Mouse (Mus musculus): ENCODE results near the gene Efcab6. TPM values are rescaled to one million over a fixed set of nuclear protein-coding genes. Genes with fewer than 3 reads are reported as not detected.

Efcab6 gene
- total RNA-seq, 2 experiments from 2014 or later, result not detected

DNA sequence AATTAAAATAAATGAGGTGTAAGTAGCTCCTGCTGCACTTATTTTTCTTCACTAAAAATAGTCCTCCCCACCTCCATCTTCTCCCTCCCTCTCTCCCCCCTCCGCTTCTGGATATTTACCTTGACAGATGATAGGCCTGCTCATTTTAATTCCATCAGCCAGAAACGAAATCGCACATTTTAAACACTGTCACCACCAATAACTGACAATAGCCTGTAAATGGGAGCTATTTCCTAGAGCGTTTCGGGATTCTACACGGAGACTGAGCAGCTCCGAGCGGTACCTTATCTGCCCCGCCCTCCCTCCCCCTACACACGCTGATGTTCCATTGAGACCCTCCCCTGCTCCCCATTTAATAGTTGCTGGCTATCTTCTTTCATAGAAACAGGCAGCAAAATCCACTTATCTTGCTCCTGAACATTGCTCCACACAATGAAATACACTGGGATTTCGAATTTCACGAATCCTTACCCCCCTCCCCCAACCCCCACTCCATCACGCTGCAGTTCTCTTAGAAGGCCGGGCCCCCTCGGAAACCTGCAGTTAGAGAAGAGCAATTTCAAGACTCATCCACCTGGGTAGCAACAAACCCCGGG is 4.4 kb upstream of the Efcab6 start:
- no peak for ATAC-seq (replicated peaks; ENCODE audit: low FRiP score, poor library complexity, severe bottlenecking)

DNA sequence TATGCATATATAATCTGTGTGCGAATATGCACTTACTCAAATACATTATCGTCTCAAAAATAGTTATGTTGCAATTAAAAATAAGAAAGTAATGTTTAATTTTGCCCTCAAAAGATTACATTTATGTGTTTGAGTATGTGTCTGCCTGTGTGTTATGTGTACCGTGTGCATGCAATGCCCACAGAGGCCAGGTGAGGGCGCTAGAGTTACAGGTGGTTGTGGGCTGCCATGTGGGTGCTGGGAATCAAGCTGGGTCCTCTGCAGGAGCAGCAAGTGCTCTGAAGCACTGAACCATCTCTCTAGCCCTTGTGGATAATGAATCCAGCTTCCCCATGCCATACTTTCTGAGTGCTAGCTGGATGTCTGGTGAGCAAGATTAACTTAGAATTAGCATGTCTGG is 522 bp upstream of the Efcab6 start:
- no peak for ATAC-seq (replicated peaks; ENCODE audit: low FRiP score, poor library complexity, severe bottlenecking)

- no peak for ATAC-seq (replicated peaks; ENCODE audit: low FRiP score, poor library complexity, severe bottlenecking)
Observed at GRCm38 (mm10) chr15:84058841-84059240, 6.3 kb downstream of the Efcab6 start.

DNA sequence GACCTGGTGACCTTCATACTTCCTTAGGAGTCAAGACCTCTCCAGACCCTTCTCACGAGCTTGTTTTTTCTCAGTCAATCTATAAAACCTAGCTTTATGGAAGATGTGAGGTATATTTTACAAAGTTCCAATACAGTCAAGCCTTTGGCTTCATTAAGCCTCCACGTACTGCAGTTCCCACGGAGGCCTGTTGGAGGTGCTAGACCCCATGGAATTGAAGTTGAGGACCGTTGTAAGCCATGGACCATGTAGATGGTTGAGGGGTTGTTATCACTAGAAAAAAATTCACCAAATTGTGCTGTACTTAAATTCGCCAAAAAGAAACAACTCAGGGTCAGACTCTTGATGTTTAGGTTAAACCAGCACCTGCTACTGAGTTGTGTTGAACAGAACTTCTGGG is 9.1 kb downstream of the Efcab6 start:
- no peak for ATAC-seq (replicated peaks; ENCODE audit: low FRiP score, poor library complexity, severe bottlenecking)

GRCm38 (mm10) chr15:84053859-84054258 is 11.3 kb downstream of the Efcab6 start:
- 0 out of 2 replicates have a peak, but pooled peaks have one; percentile 34 for ATAC-seq (replicated peaks; ENCODE audit: low FRiP score, poor library complexity, severe bottlenecking)

- ATAC-seq (replicated peaks; ENCODE audit: low FRiP score, poor library complexity, severe bottlenecking), result no peak
Observed at GRCm38 (mm10) chr15:84053240-84053639, 11.9 kb downstream of the Efcab6 start.

DNA sequence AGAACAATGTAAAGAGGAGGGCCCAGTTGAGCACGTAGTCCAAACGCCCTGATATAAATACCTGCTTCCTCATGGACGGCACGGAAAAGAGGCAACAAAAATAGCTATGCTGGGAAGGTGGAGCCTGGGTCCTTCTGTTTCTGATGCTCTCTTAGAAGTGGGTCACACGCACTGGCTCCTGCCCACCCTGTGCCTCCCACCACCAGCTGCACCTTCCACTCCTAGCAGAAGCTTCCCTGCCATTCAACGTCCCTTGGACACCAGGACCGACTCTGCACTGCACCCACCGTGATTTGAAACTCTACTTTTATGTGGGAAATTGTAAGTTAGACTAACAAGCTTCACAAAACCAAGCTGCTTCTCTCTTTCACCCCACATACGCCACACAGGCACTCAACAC is 12.8 kb downstream of the Efcab6 start:
- ATAC-seq (replicated peaks; ENCODE audit: low FRiP score, poor library complexity, severe bottlenecking), result no peak

- ATAC-seq (replicated peaks; ENCODE audit: low FRiP score, poor library complexity, severe bottlenecking), result no peak
Observed at GRCm38 (mm10) chr15:84049570-84049969, 15.6 kb downstream of the Efcab6 start.

DNA sequence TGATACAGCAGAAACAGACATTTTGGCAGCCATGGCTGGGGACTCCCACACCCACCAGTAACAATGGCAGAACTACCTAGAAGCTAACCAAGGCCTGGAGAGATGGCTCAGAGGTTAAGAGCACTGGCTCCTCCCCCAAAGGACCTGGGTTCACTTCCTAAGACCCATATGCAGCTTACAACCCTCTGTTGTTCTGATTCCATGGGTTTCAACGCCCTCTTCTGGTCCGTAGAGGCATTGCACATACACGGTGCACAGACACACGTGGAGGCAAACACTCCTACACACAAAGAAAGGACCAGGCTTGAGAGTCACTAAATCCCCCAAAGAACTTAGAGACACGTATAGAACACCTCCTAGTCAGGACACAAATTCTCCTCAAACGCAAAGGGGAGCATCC is 19.6 kb downstream of the Efcab6 start:
- no peak for ATAC-seq (replicated peaks; ENCODE audit: low FRiP score, poor library complexity, severe bottlenecking)

DNA sequence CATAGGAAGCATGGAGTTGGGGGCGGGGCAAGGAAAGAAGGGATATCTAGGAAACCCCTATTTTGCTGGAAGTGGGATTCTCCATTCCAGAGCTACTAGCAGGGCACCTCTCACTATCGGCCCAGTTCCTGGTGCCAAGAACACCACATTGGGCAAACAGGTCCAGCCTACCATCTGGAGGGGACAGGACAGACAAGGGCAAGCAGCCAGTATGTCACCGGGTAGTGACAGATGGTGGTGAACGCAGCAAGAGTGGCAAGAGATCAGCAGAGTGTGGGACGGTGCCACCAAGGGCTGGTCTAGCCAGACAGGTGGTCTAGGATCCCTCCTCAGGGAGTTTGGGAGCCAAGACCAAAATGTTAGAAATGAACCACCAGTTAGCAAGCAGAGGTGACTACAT is 28.1 kb downstream of the Efcab6 start:
- no peak for ATAC-seq (replicated peaks; ENCODE audit: low FRiP score, poor library complexity, severe bottlenecking)

- ATAC-seq (replicated peaks; ENCODE audit: low FRiP score, poor library complexity, severe bottlenecking), result no peak
Observed at GRCm38 (mm10) chr15:84025651-84026050, 39.5 kb downstream of the Efcab6 start.

DNA sequence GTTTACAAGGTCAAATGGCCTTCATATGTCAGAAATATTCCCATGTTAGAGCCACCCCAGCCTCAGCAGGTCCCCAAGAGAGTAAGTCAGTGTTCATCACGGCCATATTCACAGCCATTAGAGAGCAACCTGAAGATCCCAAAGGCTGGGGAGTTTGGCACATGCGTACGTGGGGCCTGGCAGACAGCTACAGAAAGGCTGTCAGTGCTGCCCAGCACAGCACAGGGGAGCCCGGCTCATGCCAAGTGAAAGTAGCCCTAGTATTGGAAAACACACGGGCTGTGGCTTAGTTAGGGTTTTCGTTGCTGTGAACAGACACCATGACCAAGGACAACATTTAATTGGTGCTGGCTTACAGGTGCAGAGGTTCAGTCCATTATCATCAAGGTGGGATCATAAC is 40.3 kb downstream of the Efcab6 start:
- ATAC-seq (replicated peaks; ENCODE audit: low FRiP score, poor library complexity, severe bottlenecking), result no peak

GRCm38 (mm10) chr15:84009366-84010083 is 55.7 kb downstream of the Efcab6 start:
- no peak for ATAC-seq (replicated peaks; ENCODE audit: low FRiP score, poor library complexity, severe bottlenecking)

- no peak for ATAC-seq (replicated peaks; ENCODE audit: low FRiP score, poor library complexity, severe bottlenecking)
Observed at GRCm38 (mm10) chr15:84004306-84004705, 60.9 kb downstream of the Efcab6 start.

GRCm38 (mm10) chr15:83999071-83999470 is 66.1 kb downstream of the Efcab6 start:
- ATAC-seq (replicated peaks; ENCODE audit: low FRiP score, poor library complexity, severe bottlenecking), result no peak

DNA sequence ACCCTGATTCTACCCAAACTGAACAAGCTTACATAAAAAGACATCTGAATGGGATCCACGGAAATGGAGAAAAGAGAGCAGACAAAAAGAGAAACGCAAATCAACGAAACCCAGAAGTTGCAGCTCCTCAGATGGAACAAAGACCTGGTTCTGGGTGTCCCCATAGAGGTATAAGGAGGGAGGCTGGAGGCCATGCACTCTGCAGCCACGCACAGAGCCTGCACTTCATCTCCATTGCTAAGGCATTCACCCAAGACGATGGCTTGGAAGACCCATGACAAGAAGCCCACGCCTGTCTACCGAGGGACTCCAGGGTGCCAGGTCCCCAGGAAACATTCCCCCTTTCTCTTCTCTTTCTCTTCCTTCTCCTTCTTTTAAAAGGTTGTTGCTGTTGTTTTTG is 66.6 kb downstream of the Efcab6 start:
- ATAC-seq (replicated peaks; ENCODE audit: low FRiP score, poor library complexity, severe bottlenecking), result no peak

- ATAC-seq (replicated peaks; ENCODE audit: low FRiP score, poor library complexity, severe bottlenecking), result no peak
Observed at GRCm38 (mm10) chr15:83998115-83998514, 67.1 kb downstream of the Efcab6 start.

DNA sequence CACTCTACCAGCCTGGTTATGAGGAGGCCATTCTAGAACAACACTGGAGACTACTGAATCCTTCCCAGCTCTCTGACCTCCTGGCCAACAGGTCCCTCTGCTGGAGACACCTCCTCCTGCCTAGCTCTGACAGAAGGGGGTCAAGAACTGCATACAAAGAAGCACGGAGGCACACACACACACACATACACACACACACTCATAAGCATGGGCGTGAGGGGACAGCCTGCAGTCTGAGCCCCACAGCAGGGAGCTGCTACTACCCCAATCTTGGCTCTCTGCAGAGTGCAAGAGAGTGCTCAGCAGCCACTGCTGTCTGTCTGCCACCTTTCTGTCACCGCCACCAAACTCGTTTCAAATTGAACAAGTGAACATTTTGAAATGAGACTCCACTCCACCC is 67.6 kb downstream of the Efcab6 start:
- ATAC-seq (replicated peaks; ENCODE audit: low FRiP score, poor library complexity, severe bottlenecking), result no peak

DNA sequence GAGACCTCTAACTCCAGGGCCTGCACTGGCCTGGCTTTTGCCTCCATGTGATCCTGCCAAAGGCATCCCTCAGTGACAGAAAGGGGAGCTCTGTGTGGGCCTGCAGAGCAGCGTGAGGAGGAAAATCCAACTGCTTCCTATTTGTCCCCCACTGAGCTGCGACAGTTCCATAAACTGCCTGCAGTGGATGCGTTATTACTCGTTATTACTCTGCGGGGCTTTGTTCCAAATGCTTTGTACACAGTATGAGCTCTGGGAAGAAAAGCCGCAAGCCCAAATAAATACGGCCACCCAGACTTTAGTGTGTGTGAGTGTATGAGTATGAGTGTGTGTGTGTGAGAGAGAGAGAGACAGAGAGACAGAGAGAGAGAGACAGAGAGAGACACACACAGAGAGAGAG is 68.3 kb downstream of the Efcab6 start:
- ATAC-seq (replicated peaks; ENCODE audit: low FRiP score, poor library complexity, severe bottlenecking), result no peak

GRCm38 (mm10) chr15:83992191-83992590 is 73.0 kb downstream of the Efcab6 start:
- no peak for ATAC-seq (replicated peaks; ENCODE audit: low FRiP score, poor library complexity, severe bottlenecking)

- ATAC-seq (replicated peaks; ENCODE audit: low FRiP score, poor library complexity, severe bottlenecking), result no peak
Observed at GRCm38 (mm10) chr15:83991461-83991860, 73.7 kb downstream of the Efcab6 start.

DNA sequence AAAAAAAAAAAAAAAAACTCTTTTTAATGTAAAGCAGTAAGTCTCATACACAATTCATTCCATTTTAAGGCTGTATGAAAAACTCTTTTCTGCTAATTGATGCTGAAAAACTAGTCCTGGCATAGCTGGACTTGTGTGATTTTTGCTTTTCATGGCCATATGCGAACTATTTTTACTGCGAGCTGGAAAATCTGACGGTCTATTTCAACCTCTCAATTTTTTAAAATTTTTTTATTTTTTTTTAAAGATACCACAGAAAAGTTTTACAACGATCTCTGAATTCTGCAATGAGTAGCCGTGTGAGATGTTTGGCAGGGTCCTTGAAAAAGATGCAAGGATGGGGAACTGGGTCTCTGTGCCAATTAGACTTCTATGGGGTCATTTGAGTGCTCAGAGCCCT is 75.9 kb downstream of the Efcab6 start:
- no peak for ATAC-seq (replicated peaks; ENCODE audit: low FRiP score, poor library complexity, severe bottlenecking)
